Mouse (Mus musculus): ENCODE data around the gene Dennd4a.

DNA sequence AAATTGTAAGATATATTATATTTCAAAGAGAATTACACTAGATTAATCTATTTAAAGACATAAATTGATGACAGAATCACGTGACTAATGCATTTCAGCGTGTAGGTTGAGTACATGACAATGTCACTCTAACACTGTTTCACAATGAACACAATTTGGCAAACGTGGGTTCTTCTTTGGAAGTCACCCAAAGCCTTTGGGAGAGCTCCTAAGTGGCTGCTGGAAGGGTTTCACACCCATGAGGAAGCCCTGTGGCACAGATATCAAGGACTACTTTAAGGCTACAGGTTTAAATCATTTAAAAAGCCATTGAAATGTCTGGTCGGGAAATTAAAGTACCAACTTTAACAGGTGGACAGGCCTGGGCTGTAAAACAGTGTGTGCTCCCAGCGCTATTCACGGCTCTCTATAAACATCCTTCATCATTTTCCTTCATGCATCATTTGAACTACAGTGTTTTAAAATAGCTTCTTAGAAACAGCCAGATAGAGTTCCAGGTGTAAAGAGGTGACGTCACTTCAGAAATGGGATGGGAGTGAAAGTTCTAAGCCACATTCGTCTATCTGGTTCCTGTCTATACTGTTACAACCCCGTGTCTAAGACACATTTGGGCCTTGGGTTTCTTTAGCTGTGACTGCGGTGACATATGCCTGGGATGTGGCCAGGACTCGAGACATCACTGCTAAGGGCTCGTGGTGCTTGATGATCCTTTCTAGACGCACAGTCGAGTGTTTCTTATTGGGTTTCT is 3.9 kb upstream of the Dennd4a start:
- TF ChIP-seq HCFC1 (IDR thresholded peaks at IDR 0.05; ENCODE audit: low read depth, low read length) (no peak), SIN3A (IDR thresholded peaks at IDR 0.05; ENCODE audit: low read length) (no peak), POLR2A (IDR thresholded peaks at IDR 0.05; ENCODE audit: low read depth, low read length) (no peak), CHD2 (IDR thresholded peaks at IDR 0.05; ENCODE audit: low read length) (no peak), TBP (conservative IDR thresholded peaks at IDR 0.05; ENCODE audit: low read depth, low read length) (0 out of 2 replicates have a peak, but pooled peaks have one; percentile 18), EP300 (IDR thresholded peaks at IDR 0.05; ENCODE audit: low read length) (peak; percentile 66), CTCF (conservative IDR thresholded peaks at IDR 0.05 in 1 of 2, IDR thresholded peaks at IDR 0.05 in 1 of 2; ENCODE audit: low read depth in 2 of 2, low read length in 2 of 2) (no peak), USF2 (conservative IDR thresholded peaks at IDR 0.05; ENCODE audit: low read depth, low read length) (no peak), MEF2A (IDR thresholded peaks at IDR 0.05; ENCODE audit: borderline replicate concordance, low read depth, low read length) (peak; percentile 79), MAX (IDR thresholded peaks at IDR 0.05; ENCODE audit: low read length) (no peak), USF1 (IDR thresholded peaks at IDR 0.05; ENCODE audit: low read depth, low read length) (no peak)

All from CH12.LX (cell line).